Mouse (Mus musculus) gastrocnemius, postnatal 36 days (tissue): ENCODE results near the gene Dnmbp. TPM values are rescaled to one million over a fixed set of nuclear protein-coding genes. Genes with fewer than 3 reads are reported as not detected.

Source experiments
- DNase-seq, 2 experiments: peaks; one replicate each; pipeline ENCODE4 v3.0.0; 2022
- intact Hi-C: fragments of 180-260 bp; cut with DNase I; formaldehyde crosslinking; loops from one replicate; pipeline ENCODE4 v1.15.1; 2025
- total RNA-seq, 2 experiments: library from RNA; stranded (reverse); gene quantifications; 2 replicates each; pipeline ENCODE4 v1.2.3; 2021

Dnmbp gene
- total RNA-seq, 2 experiments from 2014 or later = 8.3 to 9.7 TPM

DNA sequence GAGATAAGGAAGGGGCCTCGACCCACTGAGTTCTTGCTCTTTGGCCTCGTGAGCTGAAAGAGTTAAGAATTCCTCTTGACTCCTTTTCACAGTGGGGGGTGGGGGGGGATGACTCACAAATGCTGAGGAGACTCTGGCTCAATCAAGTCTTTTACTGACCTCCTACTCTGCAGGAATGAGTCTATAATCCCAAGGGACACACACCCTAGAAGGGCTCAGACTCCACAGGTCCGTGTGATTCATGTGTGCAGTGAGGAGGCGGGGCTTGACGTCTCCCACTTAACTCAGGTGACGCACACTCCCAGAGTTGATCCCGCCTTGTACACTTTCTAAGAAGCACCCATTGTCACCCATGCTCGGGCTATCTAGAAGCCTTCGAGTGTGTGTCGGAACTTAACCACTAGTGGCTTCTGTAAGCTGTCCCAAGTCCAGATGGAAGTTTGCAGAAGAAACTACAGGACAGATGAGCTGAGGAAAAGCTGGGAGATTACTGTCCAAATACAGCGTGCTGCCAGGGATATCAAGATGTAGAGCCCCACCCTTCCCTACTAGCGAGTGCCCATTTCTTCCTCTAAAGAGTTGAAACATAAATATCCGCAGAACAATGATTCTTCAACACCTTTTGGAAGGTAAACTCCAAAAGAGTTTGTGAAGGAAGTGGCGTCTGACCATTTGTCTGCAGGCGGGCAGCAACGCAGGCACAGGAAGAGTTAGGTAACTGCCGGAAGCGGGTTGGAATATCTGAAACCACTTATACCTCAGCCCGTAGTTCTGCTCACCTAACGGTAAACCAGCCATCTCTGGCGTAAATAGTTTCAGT is 23.2 kb downstream of the Dnmbp start:
- intact Hi-C loops = no loop called here
- no peak for DNase-seq

DNA sequence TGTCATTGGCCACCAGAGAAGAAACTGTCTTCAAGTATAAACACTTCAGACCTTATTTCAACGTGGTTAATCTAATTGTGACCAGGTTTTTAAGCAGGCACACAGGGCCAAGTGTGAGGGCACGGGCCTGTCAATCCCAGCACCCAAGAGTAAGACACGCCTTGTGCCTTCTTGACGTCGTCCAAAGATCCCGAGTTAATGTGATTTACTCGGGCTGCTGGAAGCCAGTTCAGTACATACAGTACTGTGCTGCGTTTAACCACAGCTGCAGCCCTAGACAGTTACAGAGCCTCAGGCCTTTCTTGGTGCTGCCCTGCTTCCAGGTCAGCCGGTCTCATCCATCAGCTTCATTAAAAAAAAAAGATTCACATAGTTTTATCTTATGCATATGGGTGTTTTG is 24.6 kb downstream of the Dnmbp start:
- intact Hi-C loops = no loop called here
- DNase-seq = no peak

DNA sequence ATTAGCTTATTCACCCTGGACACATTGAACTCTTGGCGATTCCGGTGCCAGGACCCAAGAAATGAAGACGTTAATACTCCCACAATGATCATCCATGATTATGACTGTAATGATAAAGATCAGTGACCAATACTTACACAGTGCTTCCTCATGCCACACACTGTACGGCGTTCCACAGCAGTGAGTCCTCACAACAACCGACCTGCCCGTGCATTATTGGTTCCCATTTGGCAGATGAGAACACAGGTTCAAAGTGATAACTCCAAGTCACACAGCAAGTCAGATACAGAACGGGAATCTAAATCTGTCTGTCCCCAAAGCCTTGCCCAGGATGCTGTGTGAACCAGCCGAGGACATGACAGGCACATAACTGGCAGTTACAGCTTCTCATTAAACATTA is 25.0 kb downstream of the Dnmbp start:
- DNase-seq = no peak
- intact Hi-C loops = no loop called here

DNA sequence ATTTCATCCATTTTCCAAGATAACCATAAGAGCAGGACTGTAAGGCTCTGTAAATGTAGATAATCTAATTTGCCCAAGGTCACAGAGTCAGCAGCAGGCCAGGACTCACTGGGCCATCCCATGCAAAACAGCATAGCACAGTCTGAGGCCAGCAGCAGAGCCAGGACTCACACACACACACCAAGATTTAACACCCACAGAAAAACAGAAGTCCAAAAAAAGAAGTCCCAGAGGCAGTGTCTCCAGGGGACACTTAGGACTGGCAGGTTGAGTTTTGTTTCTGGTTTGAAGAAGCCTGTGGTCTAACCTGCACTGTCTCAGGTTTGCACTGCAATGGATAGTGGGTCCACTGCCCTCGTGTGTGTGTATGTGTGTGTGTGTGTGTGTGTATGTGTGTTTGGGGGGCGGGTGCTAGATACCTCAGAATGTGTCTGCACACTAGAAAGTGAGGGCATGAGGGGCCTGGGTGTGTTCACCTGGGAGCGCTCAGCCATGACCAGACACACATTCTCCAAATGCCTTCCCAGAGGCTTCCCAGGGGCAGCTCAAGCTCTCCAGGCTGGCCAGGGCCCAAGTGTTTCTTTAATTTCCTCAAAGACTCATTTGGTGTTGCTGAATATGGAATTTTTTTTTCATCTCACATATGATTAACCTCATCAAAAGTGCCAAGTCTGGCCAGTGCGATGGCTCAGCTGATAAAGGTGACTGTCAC is 27.1 kb downstream of the Dnmbp start:
- intact Hi-C loops = no loop called here
- no peak for DNase-seq

DNA sequence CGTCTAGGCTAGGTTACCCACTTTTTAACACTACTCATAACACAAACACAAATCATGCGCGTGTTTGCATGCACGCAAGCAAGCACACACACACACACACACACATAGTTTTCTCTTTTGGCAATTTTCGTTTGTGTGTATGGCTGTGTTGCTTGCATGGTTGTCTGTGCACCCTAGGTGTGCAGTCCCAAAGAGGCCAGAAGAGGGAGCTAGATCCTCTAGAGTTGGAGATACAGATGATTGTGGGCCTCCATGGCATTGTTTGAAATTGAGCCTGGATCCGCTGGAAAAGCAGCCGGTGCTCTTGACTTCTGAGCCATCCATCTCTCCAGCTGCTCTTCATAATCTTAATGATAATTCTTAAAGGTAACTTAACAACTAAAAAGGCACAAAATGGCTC is 33.5 kb downstream of the Dnmbp start:
- intact Hi-C loops = loop anchor here (2.0 kb wide), 1 partner anchor 54 kb away; no protein-coding TSS in a partner anchor
- no peak for DNase-seq

DNA sequence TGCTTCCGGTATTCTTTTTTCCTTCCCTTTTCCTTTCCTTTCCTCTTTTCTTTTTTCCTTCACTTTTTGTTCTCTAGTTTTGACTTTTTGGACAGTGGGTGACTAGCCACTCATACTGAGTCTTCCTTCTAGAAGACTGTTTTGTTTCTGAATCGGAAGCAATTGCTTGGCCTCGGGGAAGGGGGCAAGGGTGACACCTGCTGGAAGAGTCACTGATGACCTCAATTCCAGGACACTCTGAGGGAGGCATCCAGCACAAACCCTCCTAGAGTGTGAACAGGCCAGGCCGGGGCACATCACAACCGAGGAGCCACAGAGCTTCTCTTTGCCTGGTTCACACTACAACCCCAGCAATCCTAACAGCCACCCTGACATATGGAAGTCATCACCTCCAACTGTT is 34.0 kb downstream of the Dnmbp start:
- no peak for DNase-seq
- intact Hi-C loops = loop anchor here (2.0 kb wide), 1 partner anchor 53 kb away; no protein-coding TSS in a partner anchor

DNA sequence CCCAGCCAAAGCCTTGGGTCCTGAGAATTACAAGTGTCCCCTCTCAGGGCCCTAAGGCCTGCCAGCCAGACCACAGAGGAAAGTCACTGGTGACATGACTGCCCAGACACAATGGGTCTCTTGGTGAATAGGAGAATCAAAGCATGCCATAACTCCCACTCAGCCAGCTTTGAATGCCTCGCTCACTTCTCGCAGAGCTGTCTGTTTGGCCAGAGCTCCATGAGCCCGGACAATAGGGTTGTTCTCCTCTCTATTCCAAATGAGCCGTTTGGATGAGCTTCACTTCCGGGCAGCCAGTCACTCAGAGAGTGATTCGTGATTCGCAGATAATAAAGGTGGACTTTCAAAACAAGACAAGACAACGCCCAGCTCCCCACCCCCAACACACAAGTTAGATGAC is 34.9 kb downstream of the Dnmbp start:
- intact Hi-C loops = no loop called here

DNA sequence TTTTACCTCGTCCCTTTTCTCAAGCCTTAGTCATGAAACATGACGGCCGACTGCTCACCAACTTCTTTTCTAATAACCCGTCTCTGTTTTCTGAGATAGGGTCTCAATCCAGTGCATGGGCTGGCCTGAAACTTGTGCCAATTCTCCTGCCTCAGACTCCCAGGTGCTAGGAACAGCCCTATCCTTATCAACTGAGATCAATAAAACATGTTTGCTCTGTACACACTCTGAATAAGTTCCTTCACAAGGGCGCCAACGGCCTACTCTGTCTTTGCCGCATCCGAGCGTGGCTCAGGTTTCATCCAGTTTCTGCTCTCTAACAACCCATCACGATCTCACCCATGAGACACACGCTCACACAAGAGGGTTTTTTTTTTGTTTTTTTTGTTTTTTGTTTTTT is 35.7 kb downstream of the Dnmbp start:
- intact Hi-C loops = no loop called here

More for the DNA sequence above, 34.9 kb downstream of the Dnmbp start:
- no peak for DNase-seq

DNA sequence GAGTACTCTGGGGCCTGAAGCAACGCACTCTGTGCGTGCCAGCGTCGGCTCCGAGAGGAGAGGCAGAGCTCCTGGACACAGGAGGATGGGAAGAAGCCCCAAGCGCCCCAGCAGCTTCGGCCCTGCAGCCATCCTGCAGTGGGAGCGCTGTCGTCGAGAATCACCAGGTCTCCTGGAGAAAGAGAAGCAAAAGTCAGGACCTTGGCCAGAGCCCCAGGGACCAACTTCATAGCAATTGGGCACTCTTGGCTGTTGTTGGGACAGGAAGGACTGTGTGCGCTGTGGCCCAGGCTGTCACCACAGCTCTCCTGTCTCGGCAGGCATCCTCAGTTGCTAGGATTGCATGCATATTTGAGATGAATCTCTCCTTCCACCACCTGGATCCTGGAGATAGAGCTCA is 37.1 kb downstream of the Dnmbp start:
- intact Hi-C loops = no loop called here

More for the DNA sequence above, 35.7 kb downstream of the Dnmbp start:
- DNase-seq = no peak

DNA sequence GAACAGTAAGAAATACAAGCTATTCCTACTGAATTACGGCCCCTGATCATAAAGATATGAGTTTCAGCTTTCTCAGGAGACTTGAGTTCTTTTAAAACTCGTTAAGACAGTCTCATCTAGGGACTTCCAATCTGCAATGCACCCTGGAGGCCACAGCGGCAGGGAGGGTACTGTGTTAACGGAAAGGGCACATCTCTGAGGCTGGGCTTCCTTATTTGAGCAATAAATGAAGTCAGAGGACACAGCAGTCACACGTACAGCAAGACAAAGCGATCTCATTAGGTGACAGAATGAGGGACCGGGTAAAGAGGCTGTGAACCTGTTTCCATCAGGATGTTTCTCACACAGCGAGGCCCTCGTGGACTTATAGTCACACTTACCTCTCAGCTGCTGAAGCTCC is 39.3 kb downstream of the Dnmbp start:
- intact Hi-C loops = no loop called here
- no peak for DNase-seq

More for the DNA sequence above, 37.1 kb downstream of the Dnmbp start:
- no peak for DNase-seq

DNA sequence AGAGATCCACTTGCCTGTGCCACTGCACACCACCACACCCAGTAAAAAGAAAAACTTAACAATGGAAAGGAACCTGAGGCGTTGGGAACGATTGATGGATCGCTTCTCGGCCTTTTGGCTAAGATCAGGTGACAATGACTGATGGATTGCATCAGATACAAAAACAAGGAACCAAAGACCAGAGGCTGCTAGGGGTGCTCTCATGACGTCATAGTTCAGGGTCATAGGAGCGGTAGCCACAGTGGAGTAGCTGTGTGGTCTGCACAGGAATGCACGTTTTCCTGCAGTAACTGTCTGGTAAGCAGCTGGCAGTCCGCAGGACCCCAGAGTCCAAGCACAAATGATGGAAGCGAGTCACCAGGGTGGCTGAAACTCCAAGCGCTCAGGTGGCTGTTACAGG is 41.4 kb downstream of the Dnmbp start:
- no peak for DNase-seq
- intact Hi-C loops = no loop called here

DNA sequence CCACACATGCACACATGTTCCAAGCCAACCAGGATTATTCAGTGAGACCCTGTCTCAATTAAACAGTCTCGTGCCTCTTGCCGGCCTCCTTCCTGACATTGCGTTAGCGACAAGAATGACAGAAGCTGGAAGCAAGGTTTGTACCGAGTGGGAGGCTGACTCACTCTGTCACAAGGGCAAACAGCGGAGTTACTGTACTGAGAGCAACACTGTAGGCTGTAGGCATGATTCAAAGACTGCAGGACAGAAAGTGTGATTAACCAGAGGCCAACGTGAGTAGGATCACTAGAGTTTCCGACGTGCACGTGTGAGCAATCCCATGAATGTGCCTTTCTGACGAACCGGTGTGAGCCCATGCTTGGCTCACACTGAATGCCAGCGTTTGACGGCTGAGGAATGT is 43.5 kb downstream of the Dnmbp start:
- intact Hi-C loops = no loop called here
- no peak for DNase-seq

DNA sequence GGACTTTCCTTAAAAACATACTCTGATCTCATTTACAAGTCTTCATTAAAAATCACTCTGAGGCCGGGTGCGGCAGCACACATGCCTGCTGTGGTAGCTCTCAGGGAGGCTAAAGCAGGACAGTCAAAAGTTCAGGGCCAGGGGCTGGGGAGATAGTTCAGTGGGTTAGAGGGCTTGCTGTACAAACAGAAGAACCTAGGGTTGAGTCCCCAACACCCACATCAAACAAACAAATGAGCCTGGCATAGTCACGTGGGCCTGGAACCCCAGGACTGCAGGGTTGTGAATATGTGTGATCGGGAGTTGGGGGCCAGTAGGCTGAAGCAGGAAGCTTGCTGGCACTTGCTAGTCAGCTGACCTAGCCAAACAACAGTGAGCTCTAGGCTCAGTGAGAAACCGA is 44.0 kb downstream of the Dnmbp start:
- intact Hi-C loops = no loop called here
- DNase-seq = no peak

DNA sequence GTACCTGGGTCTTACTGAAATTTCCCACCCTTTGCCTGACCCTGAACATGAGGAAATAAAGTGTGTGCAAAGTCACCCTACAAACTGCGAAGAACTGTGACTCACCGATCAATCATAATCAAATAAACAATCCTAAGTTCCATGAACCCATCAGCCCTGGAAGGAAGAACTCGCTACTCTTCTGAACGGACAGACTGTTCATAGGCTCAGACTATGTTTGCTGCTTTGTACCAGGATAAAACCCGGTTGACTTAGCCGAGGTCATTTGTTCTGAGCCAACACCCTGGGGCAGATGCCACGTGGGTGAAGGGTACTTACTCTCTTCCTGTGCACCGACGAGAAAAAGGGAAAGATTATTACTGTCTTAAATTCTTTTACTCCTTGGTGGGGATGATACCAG is 45.2 kb downstream of the Dnmbp start:
- DNase-seq = no peak

DNA sequence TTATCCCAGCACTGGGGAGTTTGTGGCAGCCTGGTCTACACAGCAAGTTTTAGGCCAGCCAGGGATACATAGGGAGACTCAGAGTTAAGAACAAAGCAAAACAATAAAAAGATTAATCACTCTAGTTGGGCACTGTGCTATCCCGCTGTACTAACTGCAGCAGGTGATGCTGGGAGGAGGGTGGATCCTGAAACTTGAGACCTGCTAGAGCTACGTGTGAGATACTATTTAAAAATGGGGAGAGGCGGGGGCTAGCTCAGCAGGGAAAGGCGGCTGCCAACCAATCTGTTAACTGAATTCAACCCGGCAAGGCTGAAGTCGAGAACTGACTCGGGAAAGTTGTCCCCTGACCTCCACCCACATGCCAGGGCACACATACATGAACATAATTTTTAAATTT is 45.9 kb downstream of the Dnmbp start:
- DNase-seq = no peak
- intact Hi-C loops = no loop called here

More for the DNA sequence above, 45.2 kb downstream of the Dnmbp start:
- intact Hi-C loops = no loop called here

DNA sequence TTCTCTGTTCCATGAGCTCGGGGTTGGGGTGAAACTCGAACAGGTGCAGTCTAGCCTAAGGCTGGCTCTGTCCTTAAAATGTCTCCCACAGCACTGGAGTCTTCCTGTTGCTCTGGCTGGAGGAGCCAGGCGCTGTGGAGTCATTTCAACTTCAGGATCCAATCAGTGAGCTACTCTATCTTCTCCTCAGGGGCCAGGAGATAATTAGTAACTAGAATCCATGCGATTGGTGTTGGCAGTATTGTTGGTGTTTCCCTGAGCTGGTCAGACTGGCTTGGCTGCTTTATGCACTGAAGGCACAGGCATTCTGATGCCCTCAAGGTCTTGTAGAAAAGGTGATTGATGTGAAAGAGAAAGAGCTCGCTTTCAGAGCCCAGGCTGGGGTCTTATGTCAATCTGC is 49.5 kb downstream of the Dnmbp start:
- no peak for DNase-seq
- intact Hi-C loops = no loop called here

DNA sequence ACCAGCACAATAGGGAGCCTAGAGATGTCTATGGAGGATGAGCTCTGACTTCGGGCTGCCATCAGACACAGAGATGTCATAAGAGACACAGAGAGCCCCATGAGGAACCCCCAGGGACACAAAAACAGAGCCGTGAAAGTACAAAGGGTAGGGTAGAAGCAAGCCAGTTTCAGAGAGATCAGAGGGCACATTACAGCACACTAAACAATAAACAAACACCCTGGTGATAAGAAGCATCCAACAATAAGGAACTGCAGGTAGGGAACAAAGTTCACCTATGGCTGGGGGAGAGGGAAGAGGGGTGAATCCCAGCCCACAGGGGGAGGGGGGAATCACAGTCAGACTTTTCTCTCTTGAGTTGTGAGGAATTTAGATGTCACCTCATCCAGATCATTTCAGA is 52.3 kb downstream of the Dnmbp start:
- intact Hi-C loops = no loop called here

DNA sequence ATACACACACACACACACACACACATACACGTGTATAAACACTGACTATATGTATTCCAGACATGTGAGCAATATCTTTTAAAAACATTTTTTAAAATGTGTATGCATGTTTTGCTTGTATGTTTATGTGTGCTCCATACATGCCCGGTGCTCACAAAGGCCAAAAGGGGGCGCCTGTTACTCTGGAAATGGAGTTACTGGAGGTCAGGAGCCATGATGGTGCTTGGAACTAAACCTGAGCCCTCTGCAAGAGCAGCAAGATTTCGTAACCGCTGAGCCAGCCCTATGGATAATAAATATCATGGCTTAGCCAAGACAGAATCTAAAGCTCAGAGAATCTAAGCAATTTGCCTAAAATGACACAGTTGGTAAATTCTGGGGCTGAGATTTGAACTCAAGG is 52.7 kb downstream of the Dnmbp start:
- no peak for DNase-seq
- intact Hi-C loops = no loop called here

More for the DNA sequence above, 52.3 kb downstream of the Dnmbp start:
- no peak for DNase-seq

DNA sequence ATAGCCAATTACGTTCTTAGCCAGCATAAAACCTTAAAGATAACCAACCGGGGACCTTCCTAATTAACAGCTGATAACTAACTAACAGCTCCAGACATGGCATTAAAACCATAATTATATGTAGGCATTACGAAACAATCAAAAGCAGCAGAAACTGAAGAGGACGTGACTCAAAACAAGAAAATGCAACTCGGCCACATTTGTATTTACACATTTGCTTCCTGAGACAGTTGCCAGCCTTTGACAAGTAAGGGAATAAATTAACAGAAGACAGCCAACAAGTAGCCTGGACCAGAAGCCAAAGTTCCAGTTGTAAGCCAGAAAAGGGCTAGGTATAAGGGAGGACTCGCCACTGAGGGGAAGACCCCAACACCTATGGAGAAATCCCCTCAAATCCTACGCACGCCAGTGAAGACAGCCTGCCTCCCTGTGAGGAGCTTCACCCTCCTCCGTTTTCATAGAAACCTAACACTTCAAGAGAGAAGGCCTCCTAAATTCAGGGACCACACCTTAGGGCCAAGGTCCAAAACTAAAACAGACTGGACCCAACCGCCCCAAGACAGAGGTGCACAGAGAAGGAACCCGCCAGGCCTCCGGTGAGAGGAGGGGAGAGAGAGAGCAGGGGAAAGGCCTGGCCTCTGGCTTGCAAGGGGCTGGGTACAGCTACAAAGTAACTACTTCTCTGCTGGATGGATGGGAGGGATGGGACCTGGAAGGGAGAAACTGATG is 53.5 kb downstream of the Dnmbp start:
- intact Hi-C loops = no loop called here
- no peak for DNase-seq

DNA sequence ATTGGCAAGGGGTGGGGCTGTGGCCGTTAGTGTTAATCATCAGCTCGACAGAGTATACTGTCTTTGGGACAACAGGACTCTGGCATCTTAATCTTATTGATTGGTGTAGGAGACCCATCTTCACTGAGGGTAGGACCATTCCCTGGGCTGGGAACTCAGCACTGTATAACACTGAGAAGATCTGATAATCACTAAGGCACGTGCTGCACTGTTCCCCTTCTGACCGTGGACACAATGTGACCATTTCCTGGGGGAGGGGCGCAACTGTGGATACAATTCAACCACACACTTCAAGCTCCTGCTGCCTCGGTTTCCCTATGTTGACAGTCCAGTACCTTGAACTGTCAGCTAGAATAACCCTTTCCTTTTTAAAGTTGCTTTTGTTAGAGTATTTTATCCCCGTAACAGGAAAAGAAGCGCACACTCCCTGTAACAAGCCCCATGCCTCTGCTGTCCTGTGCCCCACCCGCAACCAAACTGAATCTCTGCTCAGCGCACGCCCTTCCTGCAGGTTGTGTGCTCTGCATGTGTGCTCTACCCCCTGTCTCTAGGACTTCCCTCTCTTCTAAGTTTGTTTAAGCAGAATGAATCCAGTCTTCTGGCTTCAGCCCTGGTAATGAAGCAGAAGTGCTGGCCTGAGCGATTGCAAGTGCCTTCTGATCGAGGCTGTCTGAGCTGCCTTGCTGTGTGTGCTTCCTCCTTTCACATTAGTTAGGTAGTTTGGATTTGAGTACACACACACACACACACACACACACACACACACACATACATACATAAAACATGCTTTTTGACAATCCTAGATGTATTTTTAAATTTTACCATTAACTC is 55.1 kb downstream of the Dnmbp start:
- intact Hi-C loops = no loop called here
- no peak for DNase-seq
